Mouse (Mus musculus) myocyte (in vitro differentiated cells): ENCODE data around the gene Jak2. TPM values are rescaled to one million over a fixed set of nuclear protein-coding genes. Genes with fewer than 3 reads are reported as not detected.

Experiments
- polyA plus RNA-seq: library from polyadenylated mRNA; unstranded; fragments of >200 nt; fragmentation: generic; extraction: Trizol; gene quantifications from one replicate; pipeline ENCODE4 v1.2.1, GENCODE M21; 2012; ENCODE audit warnings: missing spikeins

Gene Jak2
- polyA plus RNA-seq, 1 experiment, result 3.3 TPM

Other genes starting within 250 kb of the Jak2 start
- 62.8 TPM for gene Ak3, start 203.9 kb upstream of the Jak2 start, polyA plus RNA-seq
- 19.1 TPM for gene Rcl1, start 150.5 kb upstream of the Jak2 start, polyA plus RNA-seq
- gene Insl6, start 73.5 kb downstream of the Jak2 start, polyA plus RNA-seq, result 1.9 TPM
- gene Rln1, start 82.8 kb downstream of the Jak2 start, polyA plus RNA-seq, result not detected
- 25.1 TPM for gene Plgrkt, start 115.6 kb downstream of the Jak2 start, polyA plus RNA-seq
- 0.25 TPM for gene Cd274, start 115.6 kb downstream of the Jak2 start, polyA plus RNA-seq
- gene Pdcd1lg2, start 159.1 kb downstream of the Jak2 start, polyA plus RNA-seq, result not detected